8 mouse cellular contexts compared by ENCODE assay signal in genomic region chr7:25268588-25268987, GRCm38 (mm10). TPM values are rescaled to one million over a fixed set of nuclear protein-coding genes. Genes with fewer than 3 reads are reported as not detected.
A peak's percentile ranks its signal among the peaks of the same experiment; 100 is the strongest.
DNase-seq lines count a peak whose midpoint lies in the region; ATAC-seq and TF ChIP-seq lines count a peak whose summit lies in the region.

No protein-coding gene starts in this region.

- no peaks in the 10 kb centered on the region for H3K9me3 ChIP-seq in erythroblast, embryonic 14.5 days (ENCODE audit: control insufficient read depth, low read length)
- H3K9me3 ChIP-seq in neural tube, embryonic 11.5 days (ENCODE audit: control insufficient read depth, low read length) = no peaks in the 10 kb centered on the region
- H3K9me3 ChIP-seq in limb, embryonic 14.5 days (ENCODE audit: control insufficient read depth, low read length) = no peaks in the 10 kb centered on the region
- H3K9me3 ChIP-seq in stomach, embryonic 15.5 days = no peaks in the 10 kb centered on the region

- no peak for DNase-seq in neural tube, embryonic 11.5 days (ENCODE audit: low spot score)
- no peak for DNase-seq in neural tube, embryonic 10.5 days (ENCODE audit: extremely low spot score, low spot score)
- DNase-seq in limb, embryonic 14.5 days (ENCODE audit: low spot score) = no peak
- DNase-seq in thymus, postnatal 14 days = no peak
- no peak for DNase-seq in thymus, adult 18-20 months

- no peak for TF ChIP-seq POLR2A in limb, embryonic 14.5 days (IDR thresholded peaks at IDR 0.05; ENCODE audit: borderline replicate concordance, extremely low read depth, insufficient read depth, insufficient read length)

- peaks cover 76% of the 10 kb centered on the region for H3K4me1 ChIP-seq in erythroblast, embryonic 14.5 days (ENCODE audit: control insufficient read depth)
- peaks cover 6% of the 10 kb centered on the region; the same call in 1 of the 2 replicates for H3K4me1 ChIP-seq in neural tube, embryonic 11.5 days (ENCODE audit: control insufficient read depth, insufficient read depth, low read length)
- peaks cover 17% of the 10 kb centered on the region for H3K4me1 ChIP-seq in limb, embryonic 14.5 days (ENCODE audit: control insufficient read depth, insufficient read depth, low read length)
- H3K4me1 ChIP-seq in stomach, embryonic 15.5 days = peaks cover 31% of the 10 kb centered on the region

- H3K4me3 ChIP-seq in erythroblast, embryonic 14.5 days (replicated peaks) = peak overlapping the region; percentile 88
- peak overlapping the region; percentile 65 for H3K4me3 ChIP-seq in neural tube, embryonic 11.5 days (ENCODE audit: low read depth, low read length)
- H3K4me3 ChIP-seq in limb, embryonic 14.5 days (replicated peaks; ENCODE audit: low read length) = peak overlapping the region; percentile 79
- peak overlapping the region; percentile 74 for H3K4me3 ChIP-seq in stomach, embryonic 15.5 days (replicated peaks)

- peak overlapping the region; percentile 60 for H3K9ac ChIP-seq in neural tube, embryonic 11.5 days (ENCODE audit: low read length)
- peak overlapping the region; percentile 72 for H3K9ac ChIP-seq in limb, embryonic 14.5 days (ENCODE audit: low read depth, low read length, severe bottlenecking)
- H3K9ac ChIP-seq in stomach, embryonic 15.5 days = peak overlapping the region; percentile 55

- peaks cover 41% of the 10 kb centered on the region for H3K36me3 ChIP-seq in erythroblast, embryonic 14.5 days (ENCODE audit: control insufficient read depth)
- no peaks in the 10 kb centered on the region; the same call in 1 of the 2 replicates for H3K36me3 ChIP-seq in neural tube, embryonic 11.5 days (ENCODE audit: control insufficient read depth, insufficient read depth, low read length)
- H3K36me3 ChIP-seq in limb, embryonic 14.5 days (ENCODE audit: control insufficient read depth, insufficient read depth, low read length) = peaks cover 25% of the 10 kb centered on the region
- H3K36me3 ChIP-seq in stomach, embryonic 15.5 days = peaks cover 15% of the 10 kb centered on the region

- peak overlapping the region; percentile 58 for H3K27ac ChIP-seq in neural tube, embryonic 11.5 days (ENCODE audit: low read depth, low read length)
- peak overlapping the region; percentile 74 for H3K27ac ChIP-seq in limb, embryonic 14.5 days (replicated peaks; ENCODE audit: low read depth, low read length)
- peak overlapping the region; percentile 84 for H3K27ac ChIP-seq in stomach, embryonic 15.5 days

- no peaks in the 10 kb centered on the region for H3K27me3 ChIP-seq in erythroblast, embryonic 14.5 days (ENCODE audit: control insufficient read depth)
- H3K27me3 ChIP-seq in neural tube, embryonic 11.5 days (ENCODE audit: control insufficient read depth, insufficient read depth, low read length) = no peaks in the 10 kb centered on the region
- no peaks in the 10 kb centered on the region for H3K27me3 ChIP-seq in limb, embryonic 14.5 days (ENCODE audit: control insufficient read depth, insufficient read depth, low read length)
- H3K27me3 ChIP-seq in stomach, embryonic 15.5 days (replicated peaks) = no peaks in the 10 kb centered on the region

- ATAC-seq in erythroblast, adult 5-6 weeks (replicated peaks; ENCODE audit: low FRiP score, poor library complexity, severe bottlenecking) = no peak
- ATAC-seq in neural tube, embryonic 11.5 days (ENCODE audit: insufficient read depth, low FRiP score, low TSS enrichment) = no peak
- ATAC-seq in limb, embryonic 14.5 days (ENCODE audit: low FRiP score, low read depth) = no peak
- ATAC-seq in stomach, embryonic 15.5 days (ENCODE audit: insufficient read depth, low FRiP score, low read depth) = no peak

- H3K4me2 ChIP-seq in neural tube, embryonic 11.5 days (ENCODE audit: low read depth) = peak overlapping the region; percentile 66
- peak overlapping the region; percentile 78 for H3K4me2 ChIP-seq in limb, embryonic 14.5 days (replicated peaks; ENCODE audit: low read depth, low read length, severe bottlenecking)
- peak overlapping the region; percentile 82 for H3K4me2 ChIP-seq in stomach, embryonic 15.5 days

- 6% methylated on average over 7 of the region's 7 CpGs for WGBS in neural tube, embryonic 11.5 days
- WGBS in limb, embryonic 14.5 days = 2% methylated on average over 7 of the region's 7 CpGs
- 1% methylated on average over 7 of the region's 7 CpGs for WGBS in stomach, embryonic 15.5 days

RNA-seq across cellular contexts. Expression of gene Cic, which starts 1.1 kb away (rescaled TPM):
- polyA plus RNA-seq in erythroblast, embryonic 14.5 days (2012) = 47.3 and 55.9 TPM in 2 replicates
- total RNA-seq in erythroblast, adult 5-6 weeks (2015; ENCODE audit: low replicate concordance) = 60.2 and 77.4 TPM in 2 replicates
- total RNA-seq in erythroblast, adult 5-6 weeks (2017; ENCODE audit: low replicate concordance) = 15.3 and 26.6 TPM in 2 replicates
- 30.4 and 38.2 TPM in 2 replicates for polyA plus RNA-seq in neural tube, embryonic 11.5 days (2014; fragmentation: Nextera tagmentation; extraction: Ambion mirVana)
- 155 and 206 TPM in 2 replicates for polyA plus RNA-seq in limb, embryonic 14.5 days (2012; rRNA removed)
- polyA plus RNA-seq in limb, embryonic 14.5 days (2014; fragmentation: Nextera tagmentation; extraction: Ambion mirVana) = 48.9 and 58.1 TPM in 2 replicates
- 33.8 and 36.4 TPM in 2 replicates for polyA plus RNA-seq in stomach, embryonic 15.5 days (2015; fragmentation: Nextera tagmentation; extraction: Ambion mirVana)

RNA-seq across cellular contexts. Expression of gene Erf, which starts 18.0 kb away (rescaled TPM):
- 3.2 and 3.6 TPM in 2 replicates for polyA plus RNA-seq in erythroblast, embryonic 14.5 days (2012)
- 3.3 and 3.6 TPM in 2 replicates for total RNA-seq in erythroblast, adult 5-6 weeks (2015; ENCODE audit: low replicate concordance)
- total RNA-seq in erythroblast, adult 5-6 weeks (2017; ENCODE audit: low replicate concordance) = 2.4 and 2.6 TPM in 2 replicates
- polyA plus RNA-seq in neural tube, embryonic 11.5 days (2014; fragmentation: Nextera tagmentation; extraction: Ambion mirVana) = 16.2 and 16.7 TPM in 2 replicates
- 99.2 and 127 TPM in 2 replicates for polyA plus RNA-seq in limb, embryonic 14.5 days (2012; rRNA removed)
- 33.2 and 37.9 TPM in 2 replicates for polyA plus RNA-seq in limb, embryonic 14.5 days (2014; fragmentation: Nextera tagmentation; extraction: Ambion mirVana)
- 13.0 and 17.6 TPM in 2 replicates for polyA plus RNA-seq in stomach, embryonic 15.5 days (2015; fragmentation: Nextera tagmentation; extraction: Ambion mirVana)

RNA-seq across cellular contexts. Expression of gene Pafah1b3, which starts 29.2 kb away (rescaled TPM):
- 1.2 TPM in 2 replicates for polyA plus RNA-seq in erythroblast, embryonic 14.5 days (2012)
- 1.9 and 2.9 TPM in 2 replicates for total RNA-seq in erythroblast, adult 5-6 weeks (2015; ENCODE audit: low replicate concordance)
- total RNA-seq in erythroblast, adult 5-6 weeks (2017; ENCODE audit: low replicate concordance) = 0.98 TPM in 1 of 2 replicates, not detected in the other
- 321 and 324 TPM in 2 replicates for polyA plus RNA-seq in neural tube, embryonic 11.5 days (2014; fragmentation: Nextera tagmentation; extraction: Ambion mirVana)
- 266 and 343 TPM in 2 replicates for polyA plus RNA-seq in limb, embryonic 14.5 days (2012; rRNA removed)
- 234 and 252 TPM in 2 replicates for polyA plus RNA-seq in limb, embryonic 14.5 days (2014; fragmentation: Nextera tagmentation; extraction: Ambion mirVana)
- polyA plus RNA-seq in stomach, embryonic 15.5 days (2015; fragmentation: Nextera tagmentation; extraction: Ambion mirVana) = 201 and 215 TPM in 2 replicates

RNA-seq across cellular contexts. Expression of gene Gsk3a, which starts 30.9 kb away (rescaled TPM):
- 30.9 and 31.8 TPM in 2 replicates for polyA plus RNA-seq in erythroblast, embryonic 14.5 days (2012)
- total RNA-seq in erythroblast, adult 5-6 weeks (2015; ENCODE audit: low replicate concordance) = 35.2 and 39.5 TPM in 2 replicates
- total RNA-seq in erythroblast, adult 5-6 weeks (2017; ENCODE audit: low replicate concordance) = 24.2 and 29.0 TPM in 2 replicates
- 15.9 and 19.7 TPM in 2 replicates for polyA plus RNA-seq in neural tube, embryonic 11.5 days (2014; fragmentation: Nextera tagmentation; extraction: Ambion mirVana)
- 155 and 204 TPM in 2 replicates for polyA plus RNA-seq in limb, embryonic 14.5 days (2012; rRNA removed)
- polyA plus RNA-seq in limb, embryonic 14.5 days (2014; fragmentation: Nextera tagmentation; extraction: Ambion mirVana) = 16.3 and 18.8 TPM in 2 replicates
- polyA plus RNA-seq in stomach, embryonic 15.5 days (2015; fragmentation: Nextera tagmentation; extraction: Ambion mirVana) = 9.4 and 10.5 TPM in 2 replicates

RNA-seq across cellular contexts. Expression of gene Prr19, which starts 32.6 kb away (rescaled TPM):
- not detected in 2 replicates for polyA plus RNA-seq in erythroblast, embryonic 14.5 days (2012)
- not detected in 2 replicates for total RNA-seq in erythroblast, adult 5-6 weeks (2015; ENCODE audit: low replicate concordance)
- total RNA-seq in erythroblast, adult 5-6 weeks (2017; ENCODE audit: low replicate concordance) = not detected in 2 replicates
- polyA plus RNA-seq in neural tube, embryonic 11.5 days (2014; fragmentation: Nextera tagmentation; extraction: Ambion mirVana) = 0.32 and 1.0 TPM in 2 replicates
- polyA plus RNA-seq in limb, embryonic 14.5 days (2012; rRNA removed) = 0.99 and 1.1 TPM in 2 replicates
- 0.44 and 0.53 TPM in 2 replicates for polyA plus RNA-seq in limb, embryonic 14.5 days (2014; fragmentation: Nextera tagmentation; extraction: Ambion mirVana)
- polyA plus RNA-seq in stomach, embryonic 15.5 days (2015; fragmentation: Nextera tagmentation; extraction: Ambion mirVana) = 0.41 and 0.49 TPM in 2 replicates

Comparison
In these comparisons a context has a peak if more than half of its experiments do, and no peak if none do; other contexts are left out.
1. RNA of gene Pafah1b3, which starts 29.2 kb away (polyA plus RNA-seq): 321 to 324 TPM in neural tube, embryonic 11.5 days, 234 to 343 TPM in limb, embryonic 14.5 days and 201 to 215 TPM in stomach, embryonic 15.5 days; 1.2 TPM in erythroblast, embryonic 14.5 days; every median in the first group is over 10 times any median in the second.
2. Peak in every context shown above with its lines, with median percentiles within 50 percentile points of each other: H3K4me3 ChIP-seq, H3K27ac ChIP-seq, H3K4me2 ChIP-seq and H3K9ac ChIP-seq.